Mouse (Mus musculus) G1E (cell line): ENCODE measurements around the gene Qsox2. TPM values are rescaled to one million over a fixed set of nuclear protein-coding genes. Genes with fewer than 3 reads are reported as not detected.

ENCODE experiments used
- ATAC-seq: 2 replicates; pipeline ENCODE4 v1.8.0; 2016; ENCODE audit warnings: mild to moderate bottlenecking; ENCODE audit not compliant: insufficient number of reproducible peaks, poor library complexity, low FRiP score, severe bottlenecking; ENCODE audit errors: extremely low read depth
- DNase-seq: peaks from one replicate; pipeline ENCODE4 v3.0.0; 2012; ENCODE audit warnings: low spot score
- H3K27me3 ChIP-seq: 2 replicates; pipeline ENCODE4 v1.6.1; 2012; ENCODE audit warnings: mild to moderate bottlenecking, low read length, inconsistent platforms; ENCODE audit not compliant: insufficient read depth
- H3K36me3 ChIP-seq: replicated peaks from 2 replicates; pipeline ENCODE3; 2012; ENCODE audit warnings: mild to moderate bottlenecking, inconsistent platforms
- H3K4me1 ChIP-seq: 2 replicates; pipeline ENCODE4 v1.6.1; 2012; ENCODE audit warnings: low read depth, low read length, inconsistent platforms, mixed read lengths; ENCODE audit not compliant: insufficient read depth
- H3K4me3 ChIP-seq: 2 replicates; pipeline ENCODE4 v1.5.1; 2012; ENCODE audit warnings: low read depth, mild to moderate bottlenecking, inconsistent platforms, low read length, moderate library complexity, mixed read lengths
- H3K9me3 ChIP-seq: replicated peaks from 2 replicates; pipeline ENCODE4 v1.6.1; 2012; ENCODE audit warnings: inconsistent platforms
- CTCF ChIP-seq: IDR thresholded peaks from 2 replicates; pipeline ENCODE4 v1.5.1; 2012; ENCODE audit warnings: low read depth, low read length, inconsistent platforms, mixed read lengths
- GATA1 ChIP-seq: IDR thresholded peaks from 2 replicates; pipeline ENCODE4 v1.6.1; 2012; ENCODE audit warnings: borderline replicate concordance, low read length, inconsistent platforms, mixed read lengths
- GATA2 ChIP-seq: IDR thresholded peaks from 2 replicates; pipeline ENCODE4 v1.6.1; 2012; ENCODE audit warnings: low read depth, low read length, inconsistent platforms, borderline replicate concordance
- POLR2AphosphoS5 ChIP-seq: IDR thresholded peaks from 2 replicates; pipeline ENCODE4 v1.6.1; 2012; ENCODE audit warnings: low read depth, low read length, inconsistent platforms; ENCODE audit not compliant: insufficient replicate concordance
- TAL1 ChIP-seq: conservative IDR thresholded peaks from 2 replicates; pipeline ENCODE4 v1.6.1; 2012; ENCODE audit warnings: low read depth, low read length, inconsistent platforms, mixed read lengths
- polyA plus RNA-seq: library from polyadenylated mRNA; stranded (reverse); fragments of >175 nt; gene quantifications from 2 replicates; pipeline ENCODE4 v1.2.3, GENCODE M21; 2012
- total RNA-seq, 2 experiments: library from RNA; stranded (forward) in 1 of 2; stranded (reverse) in 1 of 2; fragments of 200-1000 nt in 1 of 2; fragments of >200 nt in 1 of 2; fragmentation: Nextera tagmentation in 1 of 2; gene quantifications; 2 replicates each; pipeline ENCODE4 v1.2.3; 2014 to 2017

Gene Qsox2
- total and polyA plus RNA-seq, 3 experiments: 6.8 to 10.8 (median 7.6) TPM

- Histone ChIP-seq H3K36me3 (peaks cover 46% of the 10 kb centered on the region), H3K4me3 (no peak within 1 kb of the TSS), H3K9me3 (no peaks in the 10 kb centered on the region), H3K4me1 (peaks cover 5% of the 10 kb centered on the region; the same call in 1 of the 2 replicates), H3K27me3 (peaks cover 10% of the 10 kb centered on the region; the same call in 1 of the 2 replicates)
- TF ChIP-seq POLR2AphosphoS5 (no peak), CTCF (no peak), GATA2 (no peak), GATA1 (no peak), TAL1 (no peak)
- DNase-seq: peak; percentile 83
- no peak for ATAC-seq
These were observed 29.1 kb downstream of the Qsox2 start, which contains the start of gene Lhx3 for GRCm38 (mm10) chr2:26208126-26208789. Lhx3 (minus strand) TSS chr2:26208289.

GRCm38 (mm10) chr2:26207559-26207958, 29.8 kb downstream of the Qsox2 start:
- TF ChIP-seq GATA1 (no peak), CTCF (no peak)
- Histone ChIP-seq H3K4me3 (no peak overlapping the region), H3K4me1 (peaks cover 5% of the 10 kb centered on the region; the same call in 1 of the 2 replicates), H3K36me3 (peaks cover 40% of the 10 kb centered on the region), H3K27me3 (peaks cover 16% of the 10 kb centered on the region; the same call in 1 of the 2 replicates), H3K9me3 (no peaks in the 10 kb centered on the region)
- ATAC-seq (no peak), DNase-seq (no peak)

- peaks cover 26% of the 10 kb centered on the region for H3K27me3 ChIP-seq
- no peak for DNase-seq
These were observed 31.6 kb downstream of the Qsox2 start for GRCm38 (mm10) chr2:26205761-26206160.

GRCm38 (mm10) chr2:26205126-26205525, 32.2 kb downstream of the Qsox2 start:
- DNase-seq: no peak
- peaks cover 32% of the 10 kb centered on the region for H3K27me3 ChIP-seq

More at GRCm38 (mm10) chr2:26205761-26206160, 31.6 kb downstream of the Qsox2 start:
- Histone ChIP-seq H3K36me3 (peaks cover 22% of the 10 kb centered on the region), H3K4me1 (peaks cover 5% of the 10 kb centered on the region; the same call in 1 of the 2 replicates), H3K9me3 (no peaks in the 10 kb centered on the region), H3K4me3 (no peak overlapping the region)
- no peak for TF ChIP-seq GATA2
- no peak for TF ChIP-seq GATA1
- no peak for ATAC-seq

GRCm38 (mm10) chr2:26202849-26203475, 34.4 kb downstream of the Qsox2 start:
- TF ChIP-seq GATA1: no peak
- TF ChIP-seq CTCF: no peak
- no peak for TF ChIP-seq POLR2AphosphoS5
- peaks cover 47% of the 10 kb centered on the region for H3K27me3 ChIP-seq
- ATAC-seq (no peak), DNase-seq (no peak)
- peaks cover 2% of the 10 kb centered on the region; the same call in 1 of the 2 replicates for H3K4me1 ChIP-seq
- H3K9me3 ChIP-seq: no peaks in the 10 kb centered on the region
- no peaks in the 10 kb centered on the region for H3K36me3 ChIP-seq
- no peak overlapping the region for H3K4me3 ChIP-seq

More at GRCm38 (mm10) chr2:26205126-26205525, 32.2 kb downstream of the Qsox2 start:
- Histone ChIP-seq H3K9me3 (no peaks in the 10 kb centered on the region), H3K36me3 (peaks cover 16% of the 10 kb centered on the region), H3K4me1 (peaks cover 5% of the 10 kb centered on the region; the same call in 1 of the 2 replicates), H3K4me3 (no peak overlapping the region)
- ATAC-seq: no peak
- no peak for TF ChIP-seq GATA1
- no peak for TF ChIP-seq TAL1
- TF ChIP-seq GATA2: no peak
- TF ChIP-seq POLR2AphosphoS5: no peak
- TF ChIP-seq CTCF: no peak

- H3K4me1 ChIP-seq: no peaks in the 10 kb centered on the region
- peaks cover 50% of the 10 kb centered on the region for H3K27me3 ChIP-seq
- H3K9me3 ChIP-seq: no peaks in the 10 kb centered on the region
- TF ChIP-seq POLR2AphosphoS5 (no peak), CTCF (no peak), GATA2 (no peak), TAL1 (no peak), GATA1 (no peak)
- no peak overlapping the region for H3K4me3 ChIP-seq
- DNase-seq (no peak), ATAC-seq (no peak)
- no peaks in the 10 kb centered on the region for H3K36me3 ChIP-seq
These were observed 35.1 kb downstream of the Qsox2 start for GRCm38 (mm10) chr2:26201926-26202848.
